Mouse (Mus musculus): ENCODE results near the gene Pidd1.

- TF ChIP-seq CTCF (IDR thresholded peaks at IDR 0.05; ENCODE audit: low read depth): no peak
- TF ChIP-seq EP300 (IDR thresholded peaks at IDR 0.05; ENCODE audit: low read depth): no peak
Measured at GRCm38 (mm10) chr7:141428701-141429100, 15.1 kb downstream of the Pidd1 start.
